Mouse (Mus musculus): ENCODE results near the gene Npy5r.

Gene Npy5r

GRCm38 (mm10) chr8:66687511-66688329, at the start of gene Npy5r:
TSS of gene Npy5r (minus strand) at chr8:66688128.
- DNase-seq (ENCODE audit: low spot score): no peak

DNA sequence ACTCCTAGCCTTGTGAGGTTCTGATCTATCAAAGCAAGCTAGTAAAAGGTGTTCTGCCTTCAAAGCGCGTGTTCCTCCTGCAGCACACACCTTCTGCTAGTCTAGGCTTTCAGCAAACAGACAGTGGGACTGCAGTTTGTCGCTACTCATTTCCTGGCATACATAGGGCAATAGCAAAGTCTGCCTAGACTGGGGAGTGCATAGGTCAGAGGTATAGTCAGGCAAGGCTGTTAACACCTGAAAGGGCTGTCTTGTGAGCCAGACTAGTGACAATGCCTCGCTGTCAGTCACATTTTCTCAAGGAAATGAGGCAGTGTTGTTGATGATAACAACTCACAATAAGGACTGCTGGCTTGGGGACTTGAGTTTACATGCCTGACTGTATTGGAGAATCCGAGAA, 44.0 kb upstream of the Npy5r start:
- no peak for DNase-seq (ENCODE audit: low spot score)

- no peak for DNase-seq (ENCODE audit: low spot score)
Observed at GRCm38 (mm10) chr8:66729446-66729845, 41.5 kb upstream of the Npy5r start.

DNA sequence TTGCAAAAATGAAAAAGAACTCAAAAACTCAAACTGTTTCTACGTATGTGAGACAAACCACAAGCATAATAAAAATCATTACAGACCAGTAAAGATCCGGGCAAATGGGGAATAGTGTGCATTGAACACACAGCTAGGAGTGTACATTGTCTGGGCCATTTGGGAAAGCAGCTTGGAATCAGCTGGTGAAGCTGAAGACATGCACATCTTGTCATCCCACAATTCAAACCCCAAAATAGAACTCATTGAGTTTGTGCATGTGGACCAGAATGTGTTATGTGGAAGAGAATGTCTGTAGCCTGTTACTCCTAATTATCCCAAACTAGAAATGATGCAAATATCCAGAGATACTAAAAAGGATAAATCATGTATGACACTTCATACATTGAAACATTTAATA, 34.9 kb upstream of the Npy5r start:
- no peak for DNase-seq (ENCODE audit: low spot score)

DNA sequence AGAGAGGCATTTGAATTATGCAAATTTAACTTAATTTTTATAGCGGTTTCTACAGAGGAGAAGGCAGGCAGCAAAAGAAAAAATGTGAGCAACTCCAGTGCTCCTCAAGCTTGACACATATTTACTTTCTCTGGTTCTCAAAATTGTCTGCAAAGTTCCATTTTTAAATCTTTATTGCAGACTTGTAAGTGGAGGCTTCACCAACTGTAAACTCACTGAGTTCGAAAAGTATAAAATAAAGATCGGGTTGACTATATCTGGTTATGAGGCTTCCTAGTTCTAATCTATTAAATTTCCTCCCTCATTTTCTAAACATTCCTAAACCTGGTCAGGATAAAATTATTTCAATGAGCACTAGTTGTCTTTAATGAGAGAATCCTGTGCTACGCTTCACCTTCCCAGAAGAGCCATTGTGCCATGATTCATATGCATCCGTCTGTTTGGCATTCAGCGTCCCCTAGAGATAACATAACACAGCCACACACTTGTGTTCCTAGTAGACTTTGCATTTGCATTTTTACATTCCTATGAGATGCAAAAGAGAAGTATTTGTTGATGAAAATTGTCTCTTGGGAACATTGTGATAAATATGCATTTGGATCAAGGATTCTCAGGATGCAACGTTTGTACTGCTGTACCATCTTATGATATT, 26.5 kb upstream of the Npy5r start:
- no peak for DNase-seq (ENCODE audit: low spot score)

DNA sequence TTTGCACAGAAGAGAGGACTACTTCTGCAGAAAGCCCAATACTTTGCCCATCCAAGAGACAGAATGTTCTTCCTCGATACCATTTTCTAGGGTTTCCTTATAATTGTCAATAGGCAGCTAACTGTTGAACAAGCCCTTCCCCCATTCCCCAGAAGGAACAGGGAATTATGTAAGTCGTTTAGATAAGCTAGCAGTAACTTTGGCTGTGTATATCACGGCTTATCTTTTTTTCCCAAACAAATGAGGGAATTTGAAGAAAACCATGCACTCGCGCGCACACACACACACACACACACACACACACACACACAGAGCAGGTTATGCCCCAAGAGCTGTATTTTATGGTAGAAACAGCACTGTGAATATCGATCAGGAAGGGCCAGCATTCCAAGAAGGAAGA, 10.9 kb upstream of the Npy5r start:
- no peak for DNase-seq (ENCODE audit: low spot score)

GRCm38 (mm10) chr8:66698011-66698410, 10.1 kb upstream of the Npy5r start:
- no peak for DNase-seq (ENCODE audit: low spot score)

DNA sequence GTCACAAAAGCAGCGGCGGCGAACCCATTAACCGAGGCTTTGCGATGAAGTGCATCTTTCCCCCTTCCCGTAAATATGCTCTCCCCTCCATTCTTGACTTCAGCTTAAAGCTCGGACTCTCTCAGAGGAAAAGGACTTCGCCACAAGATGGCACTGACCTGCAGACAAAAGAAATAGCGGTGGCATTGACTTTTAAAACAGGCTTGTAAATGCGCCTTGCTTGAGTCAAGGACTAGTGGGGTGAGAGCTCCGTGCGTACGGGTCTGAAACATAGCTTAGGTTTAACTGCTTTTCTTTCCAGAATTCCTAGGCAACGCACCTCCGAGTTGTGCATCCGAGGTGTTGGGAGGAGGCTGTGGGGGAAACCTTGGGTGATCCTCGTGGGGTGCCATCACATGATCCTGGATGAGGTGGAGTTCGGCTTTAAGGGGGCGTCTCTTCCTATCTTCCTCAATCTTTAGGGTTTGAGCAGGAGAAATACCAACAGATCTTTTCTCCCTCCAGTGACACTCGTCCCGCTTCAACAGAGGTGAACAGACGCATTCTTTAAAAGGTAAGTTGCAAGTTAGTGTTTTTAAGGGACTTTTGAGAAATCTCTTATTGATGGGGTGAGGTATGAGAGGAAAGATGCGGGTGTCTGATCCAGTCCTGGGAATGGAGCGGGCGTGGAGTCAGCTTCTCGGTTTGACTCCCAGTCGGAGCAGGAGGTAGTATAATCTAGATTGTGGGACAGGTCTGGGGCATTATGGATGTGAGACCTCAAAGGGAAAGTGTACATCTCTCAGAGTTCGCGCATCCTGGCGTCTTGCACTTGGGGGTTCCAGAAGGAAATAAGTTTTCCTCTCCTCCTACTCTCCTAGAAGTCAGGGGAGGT, 9.3 kb upstream of the Npy5r start, which contains the start of gene Npy1r:
Npy1r (plus strand) TSS at position 223 of the 874 bp plus-strand sequence.
- peak; percentile 50 for DNase-seq (ENCODE audit: low spot score)

- DNase-seq (ENCODE audit: low spot score): no peak
Observed at GRCm38 (mm10) chr8:66690402-66690801, 2.5 kb upstream of the Npy5r start.

DNA sequence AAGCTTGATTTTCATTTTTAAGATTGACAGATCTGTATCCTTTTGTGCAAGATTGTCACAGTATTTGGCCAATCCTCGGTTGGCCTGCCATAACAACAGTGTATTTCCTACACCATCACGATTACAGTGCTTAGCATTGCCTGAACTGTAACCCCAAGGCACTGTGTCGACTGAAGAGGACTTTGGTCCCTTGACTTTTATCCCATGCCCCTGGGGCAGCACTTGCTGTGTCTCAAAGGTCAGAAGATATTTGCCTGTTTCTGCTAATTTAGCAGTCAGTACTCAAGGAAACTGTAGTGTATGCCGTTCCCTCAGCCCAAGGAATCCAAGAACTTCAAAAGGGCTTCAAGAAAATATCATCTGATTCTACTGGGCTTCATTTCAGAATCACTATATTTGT, 871 bp upstream of the Npy5r start:
- no peak for DNase-seq (ENCODE audit: low spot score)

DNA sequence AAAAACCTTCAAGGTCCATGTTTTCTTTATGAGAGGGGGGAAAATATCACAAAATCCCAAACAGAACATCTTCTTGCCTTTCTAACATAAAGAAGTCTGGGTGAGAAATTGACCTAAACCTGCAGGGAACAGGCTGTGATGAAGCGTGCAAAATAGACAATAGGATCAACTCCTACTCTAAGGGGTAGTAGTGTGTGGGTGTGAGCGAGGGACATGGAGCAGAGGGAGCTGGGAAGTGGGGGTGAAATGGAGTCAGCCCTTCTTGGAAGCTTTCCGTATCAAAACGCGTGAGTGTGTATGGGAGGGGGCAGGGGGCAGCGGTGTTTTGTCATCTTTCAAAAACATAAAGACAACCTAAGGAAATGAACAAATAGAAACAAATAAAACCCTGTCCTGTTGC, 467 bp upstream of the Npy5r start:
- no peak for DNase-seq (ENCODE audit: low spot score)

DNA sequence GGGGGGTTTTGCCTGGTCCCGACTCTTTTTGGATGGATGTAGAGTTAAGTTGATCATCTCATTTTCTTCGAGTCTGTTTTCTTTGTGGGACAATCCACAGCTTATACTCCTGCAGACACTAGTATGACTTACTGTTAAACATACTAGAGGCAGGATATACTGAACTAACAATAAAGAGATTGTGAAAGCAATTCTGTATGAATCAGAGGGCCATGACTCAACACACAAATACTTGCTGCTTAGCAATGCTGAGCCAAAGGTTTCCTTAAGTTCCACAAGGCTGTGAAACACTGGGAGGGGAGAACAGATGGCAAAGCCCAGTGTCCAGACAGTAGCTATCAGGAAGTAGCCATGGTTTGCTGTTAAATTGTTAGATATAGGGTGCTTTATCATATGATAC, 6.7 kb downstream of the Npy5r start:
- no peak for DNase-seq (ENCODE audit: low spot score)

DNA sequence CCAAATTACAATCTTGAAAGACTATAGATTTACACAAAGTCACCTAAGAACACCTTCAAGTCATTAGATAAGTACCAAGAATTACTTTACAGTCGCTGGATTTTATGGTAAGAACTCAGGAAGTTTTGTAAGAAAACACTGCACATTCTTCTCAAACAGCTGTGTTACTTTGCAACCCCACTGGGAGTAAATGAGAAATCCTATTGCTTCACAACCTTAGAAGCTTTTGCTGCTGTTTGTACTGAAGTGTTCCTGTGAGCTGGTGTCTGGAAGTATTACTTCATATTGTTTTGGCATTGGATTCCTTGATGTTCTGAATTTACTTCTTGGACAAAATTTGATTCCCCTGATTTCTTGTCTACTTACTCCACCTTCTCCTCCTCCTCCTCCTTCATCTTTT, 57.2 kb downstream of the Npy5r start:
- no peak for DNase-seq (ENCODE audit: low spot score)

Data from testis, postnatal 10 days (tissue).